Mouse (Mus musculus): ENCODE data around the gene Tfap2b. TPM values are rescaled to one million over a fixed set of nuclear protein-coding genes. Genes with fewer than 3 reads are reported as not detected.

Gene Tfap2b
- polyA plus RNA-seq (2015; fragmentation: Nextera tagmentation; extraction: Ambion mirVana), result 1.2 TPM in 1 of 2 replicates, not detected in the other

DNA sequence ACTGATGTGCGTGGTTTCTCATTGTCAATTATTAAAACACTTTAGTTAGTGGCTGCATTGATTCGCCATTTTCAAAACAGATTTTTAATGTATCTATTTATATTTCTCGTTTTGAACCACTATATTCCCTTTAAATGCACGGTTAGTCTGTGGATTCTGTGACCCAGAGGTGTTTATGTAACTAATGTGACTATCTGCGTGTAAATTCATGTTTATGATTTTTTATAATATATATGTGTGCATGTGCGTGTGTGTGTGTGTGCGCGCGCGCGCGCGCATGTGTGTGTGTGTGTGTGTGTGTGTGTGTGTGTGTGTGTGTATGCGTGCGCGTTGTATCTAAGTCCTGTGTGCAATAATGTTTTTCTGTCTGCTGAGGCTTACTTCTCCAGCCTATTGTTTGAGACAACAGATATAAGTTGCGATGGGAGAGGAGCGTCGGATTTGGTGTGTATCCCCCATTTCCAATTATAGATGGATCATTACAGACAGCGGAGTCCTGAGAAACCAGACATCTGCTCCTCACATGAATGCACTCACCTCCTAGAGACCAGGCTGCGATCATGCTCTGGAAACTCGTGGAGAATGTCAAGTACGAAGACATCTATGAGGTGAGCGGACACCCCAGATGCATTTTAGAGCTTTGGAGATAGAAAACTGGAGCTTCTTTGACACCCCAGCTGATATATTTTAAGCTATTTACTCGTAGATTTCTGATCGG lies at the start of gene Tfap2b:
Gene Tfap2b (plus strand): TSS at position 274 of the 718 bp plus-strand sequence.

Other genes with a start within 250 kb of the Tfap2b start
- not detected in 2 replicates for gene Tfap2d, start 105.9 kb upstream of the Tfap2b start, polyA plus RNA-seq (2015; fragmentation: Nextera tagmentation; extraction: Ambion mirVana)